Mouse (Mus musculus) cerebellum, adult 2 months (tissue): ENCODE measurements around the gene Rbl2.

Experiments
- CTCF ChIP-seq: fragments of 200-500 bp; IDR thresholded peaks from 2 replicates; pipeline ENCODE4 v1.5.1; 2011; ENCODE audit warnings: low read depth, mild to moderate bottlenecking, control low read depth, low read length, moderate library complexity, borderline replicate concordance; ENCODE audit not compliant: insufficient read depth
- POLR2A ChIP-seq: fragments of 200-500 bp; IDR thresholded peaks from 2 replicates; pipeline ENCODE4 v1.6.1; 2011; ENCODE audit warnings: low read length, control low read depth, borderline replicate concordance; ENCODE audit not compliant: insufficient read depth

GRCm38 (mm10) chr8:91171605-91172004 lies 101.7 kb downstream of the Rbl2 start:
- TF ChIP-seq CTCF (no peak), POLR2A (no peak)
